Mouse (Mus musculus): ENCODE data around the gene Dennd2c.

The Dennd2c gene

GRCm38 (mm10) chr3:103112216-103112615 lies 9.8 kb downstream of the Dennd2c start:
- no peak for DNase-seq (ENCODE audit: low spot score in 2 of 2)

- DNase-seq (ENCODE audit: low spot score in 2 of 2), result no peak
These were observed 21.2 kb downstream of the Dennd2c start for GRCm38 (mm10) chr3:103123636-103124035.

- no peak for DNase-seq (ENCODE audit: low spot score in 2 of 2)
These were observed 23.7 kb downstream of the Dennd2c start for GRCm38 (mm10) chr3:103126138-103126537.

- no peak for DNase-seq (ENCODE audit: low spot score in 2 of 2)
These were observed 24.8 kb downstream of the Dennd2c start for GRCm38 (mm10) chr3:103127177-103127576.

- DNase-seq (ENCODE audit: low spot score in 2 of 2), result no peak
These were observed 25.3 kb downstream of the Dennd2c start for GRCm38 (mm10) chr3:103127721-103128120.

- no peak for DNase-seq (ENCODE audit: low spot score in 2 of 2)
These were observed 25.8 kb downstream of the Dennd2c start for GRCm38 (mm10) chr3:103128251-103128650.

GRCm38 (mm10) chr3:103129367-103130159 lies 27.2 kb downstream of the Dennd2c start:
- DNase-seq (ENCODE audit: low spot score in 2 of 2), result no peak

- peak; percentile 4 to 20 for DNase-seq (ENCODE audit: low spot score in 2 of 2)
These were observed 27.9 kb downstream of the Dennd2c start for GRCm38 (mm10) chr3:103130236-103130751.

GRCm38 (mm10) chr3:103133098-103133497 lies 30.7 kb downstream of the Dennd2c start:
- DNase-seq (ENCODE audit: low spot score in 2 of 2), result no peak

- no peak for DNase-seq (ENCODE audit: low spot score in 2 of 2)
These were observed 34.1 kb downstream of the Dennd2c start for GRCm38 (mm10) chr3:103136414-103137077.

- DNase-seq (ENCODE audit: low spot score in 2 of 2), result no peak
These were observed 36.6 kb downstream of the Dennd2c start for GRCm38 (mm10) chr3:103139047-103139446.

GRCm38 (mm10) chr3:103140095-103140838 lies 37.9 kb downstream of the Dennd2c start:
- DNase-seq (ENCODE audit: low spot score in 2 of 2), result peak in 1 of 2 experiments; percentile 4

- no peak for DNase-seq (ENCODE audit: low spot score in 2 of 2)
These were observed 38.9 kb downstream of the Dennd2c start for GRCm38 (mm10) chr3:103141287-103141686.

- DNase-seq (ENCODE audit: low spot score in 2 of 2), result no peak
These were observed 40.0 kb downstream of the Dennd2c start for GRCm38 (mm10) chr3:103142366-103142765.

GRCm38 (mm10) chr3:103145336-103145735 lies 42.9 kb downstream of the Dennd2c start:
- DNase-seq (ENCODE audit: low spot score in 2 of 2), result no peak

GRCm38 (mm10) chr3:103145791-103146190 lies 43.4 kb downstream of the Dennd2c start:
- DNase-seq (ENCODE audit: low spot score in 2 of 2), result no peak

GRCm38 (mm10) chr3:103146330-103147166 lies 44.1 kb downstream of the Dennd2c start:
- DNase-seq (ENCODE audit: low spot score in 2 of 2), result no peak

- DNase-seq (ENCODE audit: low spot score in 2 of 2), result no peak
These were observed 45.4 kb downstream of the Dennd2c start for GRCm38 (mm10) chr3:103147775-103148174.

GRCm38 (mm10) chr3:103148941-103149340 lies 46.5 kb downstream of the Dennd2c start:
- no peak for DNase-seq (ENCODE audit: low spot score in 2 of 2)

GRCm38 (mm10) chr3:103153761-103154160 lies 51.4 kb downstream of the Dennd2c start:
- no peak for DNase-seq (ENCODE audit: low spot score in 2 of 2)

- no peak for DNase-seq (ENCODE audit: low spot score in 2 of 2)
These were observed 57.0 kb downstream of the Dennd2c start for GRCm38 (mm10) chr3:103159232-103159900.

All from natural killer cell, adult 2 months (primary cell).